Mouse (Mus musculus) heart, embryonic 15.5 days (tissue): ENCODE measurements around the gene Cd3d. TPM values are rescaled to one million over a fixed set of nuclear protein-coding genes. Genes with fewer than 3 reads are reported as not detected.
A peak's percentile ranks its signal among the peaks of the same experiment; 100 is the strongest.
"Not testable (repeated sequence)": the region's sequence is repeated elsewhere in the genome, so short reads cannot be mapped to it uniquely, and the experiment has no call there.

Source experiments
- ATAC-seq: fragments of 200-750 bp; cut with Nextera tagmentation; replicated peaks from 2 replicates; pipeline ENCODE4 v1.8.0; 2017; ENCODE audit warnings: low read depth, moderate TSS enrichment; ENCODE audit not compliant: insufficient number of reproducible peaks, insufficient read depth, low FRiP score
- H3K27ac ChIP-seq: fragments of 300-500 bp; sonication (generic); 2 replicates; pipeline ENCODE4 v1.5.1; 2015; ENCODE audit warnings: mild to moderate bottlenecking, inconsistent platforms
- H3K27me3 ChIP-seq: fragments of 300-500 bp; sonication (generic); 2 replicates; pipeline ENCODE4 v1.6.1; 2015; ENCODE audit warnings: inconsistent platforms
- H3K36me3 ChIP-seq: fragments of 300-500 bp; sonication (generic); 2 replicates; pipeline ENCODE4 v1.6.1; 2015; ENCODE audit warnings: mild to moderate bottlenecking, inconsistent platforms
- H3K4me1 ChIP-seq: fragments of 300-500 bp; sonication (generic); replicated peaks from 2 replicates; pipeline ENCODE4 v1.6.1; 2015; ENCODE audit warnings: inconsistent platforms
- H3K4me2 ChIP-seq: fragments of 300-500 bp; sonication (generic); 2 replicates; pipeline ENCODE4 v1.6.1; 2015; ENCODE audit warnings: inconsistent platforms, mild to moderate bottlenecking, moderate library complexity
- H3K4me3 ChIP-seq: fragments of 300-500 bp; sonication (generic); 2 replicates; pipeline ENCODE4 v1.5.1; 2015; ENCODE audit warnings: mild to moderate bottlenecking, inconsistent platforms
- H3K9ac ChIP-seq: fragments of 300-500 bp; sonication (generic); 2 replicates; pipeline ENCODE4 v1.6.1; 2015; ENCODE audit warnings: mild to moderate bottlenecking, inconsistent platforms
- H3K9me3 ChIP-seq: fragments of 300-500 bp; sonication (generic); replicated peaks from 2 replicates; pipeline ENCODE4 v1.6.1; 2016; ENCODE audit warnings: inconsistent platforms
- WGBS: fragments of 180-500 bp; shearing (Covaris S2); methylation state at CpG from one replicate; pipeline ENCODE4 v1.1.7; 2015; ENCODE audit warnings: mixed read lengths; 5-methylcytosine and 5-hydroxymethylcytosine counted together
- polyA plus RNA-seq: library from polyadenylated mRNA; unstranded; fragments of >200 nt; fragmentation: Nextera tagmentation; extraction: Ambion mirVana; gene quantifications from 2 replicates; pipeline ENCODE4 v1.2.1, GENCODE M21; 2015

The Cd3d gene
- polyA plus RNA-seq, result 1.4 and 16.0 TPM in 2 replicates

GRCm38 (mm10) chr9:44981676-44982075, at the start of gene Cd3d:
Gene Cd3d (plus strand): TSS chr9:44981786.
- no peak for ATAC-seq
- H3K4me3 ChIP-seq, result no peak within 1 kb of the TSS; the same call in 1 of the 2 replicates
- H3K4me2 ChIP-seq, result no peak within 1 kb of the TSS
- no peaks in the 10 kb centered on the region for H3K9me3 ChIP-seq
- no peaks in the 10 kb centered on the region for H3K27me3 ChIP-seq
- H3K9ac ChIP-seq, result no peak within 1 kb of the TSS
- H3K4me1 ChIP-seq, result no peaks in the 10 kb centered on the region; the same call in 1 of the 2 replicates
- H3K27ac ChIP-seq, result 0 out of 2 replicates have a peak within 1 kb of the TSS, but pooled peaks have one; percentile 0
- no peaks in the 10 kb centered on the region for H3K36me3 ChIP-seq
- WGBS, result 67% methylated on average over 4 of the region's 4 CpGs

GRCm38 (mm10) chr9:44941756-44942155, 39.8 kb upstream of the Cd3d start:
- peak overlapping the region; percentile 49 for H3K27ac ChIP-seq
- no peak overlapping the region for H3K4me2 ChIP-seq
- no peaks in the 10 kb centered on the region for H3K27me3 ChIP-seq
- 60% methylated on average over 4 of the region's 4 CpGs for WGBS
- H3K36me3 ChIP-seq, result peaks cover 71% of the 10 kb centered on the region
- H3K4me3 ChIP-seq, result no peak overlapping the region
- no peaks in the 10 kb centered on the region for H3K9me3 ChIP-seq
- ATAC-seq, result no peak
- H3K9ac ChIP-seq, result no peak overlapping the region
- H3K4me1 ChIP-seq, result peaks cover 3% of the 10 kb centered on the region; the same call in 1 of the 2 replicates

GRCm38 (mm10) chr9:44942421-44942820, 39.2 kb upstream of the Cd3d start:
- no peak overlapping the region for H3K4me2 ChIP-seq
- no peak for ATAC-seq
- H3K9me3 ChIP-seq, result no peaks in the 10 kb centered on the region
- peaks cover 71% of the 10 kb centered on the region for H3K36me3 ChIP-seq
- 89% methylated on average over 4 of the region's 4 CpGs for WGBS
- peak overlapping the region; percentile 49 for H3K27ac ChIP-seq
- no peak overlapping the region for H3K9ac ChIP-seq
- H3K4me1 ChIP-seq, result peaks cover 3% of the 10 kb centered on the region; the same call in 1 of the 2 replicates
- no peaks in the 10 kb centered on the region for H3K27me3 ChIP-seq
- H3K4me3 ChIP-seq, result no peak overlapping the region

- Histone ChIP-seq H3K9me3 (no peaks in the 10 kb centered on the region), H3K4me3 (no peak overlapping the region), H3K9ac (no peak overlapping the region), H3K4me2 (no peak overlapping the region), H3K4me1 (peaks cover 3% of the 10 kb centered on the region; the same call in 1 of the 2 replicates), H3K27me3 (no peaks in the 10 kb centered on the region), H3K36me3 (peaks cover 78% of the 10 kb centered on the region), H3K27ac (no peak overlapping the region)
- WGBS, result 87% methylated on average over 7 of the region's 7 CpGs
- no peak for ATAC-seq
Observed at GRCm38 (mm10) chr9:44946185-44946695, 35.3 kb upstream of the Cd3d start.

- peaks cover 80% of the 10 kb centered on the region for H3K36me3 ChIP-seq
- H3K27ac ChIP-seq, result no peak overlapping the region
- H3K4me2 ChIP-seq, result no peak overlapping the region
- H3K4me3 ChIP-seq, result no peak overlapping the region
- H3K27me3 ChIP-seq, result no peaks in the 10 kb centered on the region
- no peak for ATAC-seq
- H3K9ac ChIP-seq, result no peak overlapping the region
- no peaks in the 10 kb centered on the region for H3K4me1 ChIP-seq
- WGBS, result 89% methylated on average over 5 of the region's 5 CpGs
- no peaks in the 10 kb centered on the region for H3K9me3 ChIP-seq
Observed at GRCm38 (mm10) chr9:44947836-44948235, 33.8 kb upstream of the Cd3d start.

- Histone ChIP-seq H3K4me1 (no peaks in the 10 kb centered on the region), H3K36me3 (peaks cover 67% of the 10 kb centered on the region), H3K9ac (no peak overlapping the region), H3K4me2 (no peak overlapping the region), H3K27me3 (no peaks in the 10 kb centered on the region), H3K27ac (no peak overlapping the region), H3K4me3 (no peak overlapping the region), H3K9me3 (no peaks in the 10 kb centered on the region)
- WGBS, result 89% methylated on average over 3 of the region's 3 CpGs
- ATAC-seq, result no peak
Observed at GRCm38 (mm10) chr9:44954432-44954831, 27.2 kb upstream of the Cd3d start.

- Histone ChIP-seq H3K27ac (peak within 1 kb of the TSS; percentile 69), H3K4me2 (peak within 1 kb of the TSS; percentile 90), H3K4me1 (peaks cover 16% of the 10 kb centered on the region), H3K27me3 (peaks cover 3% of the 10 kb centered on the region), H3K36me3 (peaks cover 23% of the 10 kb centered on the region), H3K4me3 (peak within 1 kb of the TSS; percentile 84), H3K9me3 (no peaks in the 10 kb centered on the region), H3K9ac (peak within 1 kb of the TSS; percentile 77)
- WGBS, result under 1% methylated on average over 39 of the region's 39 CpGs
- peak; percentile 95 for ATAC-seq
Observed at GRCm38 (mm10) chr9:44965126-44965832, 16.3 kb upstream of the Cd3d start, which contains the start of gene Ube4a. Gene Ube4a (minus strand): TSS chr9:44965600.

- WGBS, result 12% methylated on average over 10 of the region's 10 CpGs
- Histone ChIP-seq H3K9ac (0 out of 2 replicates have a peak overlapping the region, but pooled peaks have one; percentile 13), H3K27me3 (peaks cover 6% of the 10 kb centered on the region), H3K4me1 (peaks cover 16% of the 10 kb centered on the region), H3K27ac (peak overlapping the region; percentile 69), H3K36me3 (peaks cover 17% of the 10 kb centered on the region), H3K4me2 (peak overlapping the region; percentile 76), H3K4me3 (peak overlapping the region; percentile 84), H3K9me3 (no peaks in the 10 kb centered on the region)
- no peak for ATAC-seq
Observed at GRCm38 (mm10) chr9:44965833-44966466, 15.6 kb upstream of the Cd3d start.

GRCm38 (mm10) chr9:44966815-44967242, 14.8 kb upstream of the Cd3d start:
- no peaks in the 10 kb centered on the region for H3K9me3 ChIP-seq
- peaks cover 16% of the 10 kb centered on the region for H3K4me1 ChIP-seq
- H3K36me3 ChIP-seq, result peaks cover 8% of the 10 kb centered on the region
- ATAC-seq, result no peak
- no peak overlapping the region for H3K27ac ChIP-seq
- WGBS, result 24% methylated on average over 3 of the region's 3 CpGs
- H3K27me3 ChIP-seq, result peaks cover 6% of the 10 kb centered on the region
- no peak overlapping the region for H3K4me2 ChIP-seq
- no peak overlapping the region for H3K9ac ChIP-seq
- no peak overlapping the region for H3K4me3 ChIP-seq

GRCm38 (mm10) chr9:44967763-44968162, 13.8 kb upstream of the Cd3d start:
- not testable (repeated sequence) for H3K4me2 ChIP-seq, H3K9ac ChIP-seq, H3K36me3 ChIP-seq, H3K27ac ChIP-seq, H3K4me3 ChIP-seq, H3K9me3 ChIP-seq, ATAC-seq, H3K27me3 ChIP-seq
- peaks cover 16% of the 10 kb centered on the region for H3K4me1 ChIP-seq
- 83% methylated on average over 5 of the region's 5 CpGs for WGBS

- Histone ChIP-seq H3K27ac (no peak overlapping the region), H3K4me2 (no peak overlapping the region), H3K36me3 (no peaks in the 10 kb centered on the region), H3K27me3 (peaks cover 16% of the 10 kb centered on the region), H3K9me3 (no peaks in the 10 kb centered on the region), H3K4me3 (no peak overlapping the region), H3K4me1 (peaks cover 12% of the 10 kb centered on the region), H3K9ac (no peak overlapping the region)
- ATAC-seq, result no peak
- WGBS, result 58% methylated on average over 1 of the region's 1 CpGs
Observed at GRCm38 (mm10) chr9:44969450-44969849, 12.1 kb upstream of the Cd3d start.
